Mouse (Mus musculus) cerebellum, adult 9-11 months (tissue): ENCODE results near the gene Pde5a.

ENCODE experiments used
- DNase-seq: peaks from one replicate; pipeline ENCODE4 v3.0.0; 2022

Gene Pde5a

GRCm38 (mm10) chr3:122859829-122860228, 131.1 kb downstream of the Pde5a start:
- no peak for DNase-seq

- no peak for DNase-seq
Observed at GRCm38 (mm10) chr3:122860573-122861498, 132.1 kb downstream of the Pde5a start.

GRCm38 (mm10) chr3:122865092-122865491, 136.3 kb downstream of the Pde5a start:
- no peak for DNase-seq

- no peak for DNase-seq
Observed at GRCm38 (mm10) chr3:122868270-122868669, 139.5 kb downstream of the Pde5a start.

GRCm38 (mm10) chr3:122871596-122871995, 142.8 kb downstream of the Pde5a start:
- no peak for DNase-seq

- DNase-seq: no peak
Observed at GRCm38 (mm10) chr3:122876870-122877269, 148.1 kb downstream of the Pde5a start.

- no peak for DNase-seq
Observed at GRCm38 (mm10) chr3:122877543-122877942, 148.8 kb downstream of the Pde5a start.

GRCm38 (mm10) chr3:122878705-122879315, 150.1 kb downstream of the Pde5a start:
- no peak for DNase-seq

GRCm38 (mm10) chr3:122887505-122888301, 159.0 kb downstream of the Pde5a start:
- no peak for DNase-seq

- DNase-seq: no peak
Observed at GRCm38 (mm10) chr3:122888371-122888819, 159.6 kb downstream of the Pde5a start.

GRCm38 (mm10) chr3:122894772-122895171, 166.0 kb downstream of the Pde5a start, which contains the start of gene Fabp2:
Fabp2 (plus strand) TSS chr3:122895072.
- DNase-seq: no peak

- DNase-seq: no peak
Observed at GRCm38 (mm10) chr3:122895189-122895731, 166.5 kb downstream of the Pde5a start.

- DNase-seq: no peak
Observed at GRCm38 (mm10) chr3:122898254-122898653, 169.5 kb downstream of the Pde5a start.

GRCm38 (mm10) chr3:122903746-122904433, 175.1 kb downstream of the Pde5a start:
- DNase-seq: no peak

- DNase-seq: no peak
Observed at GRCm38 (mm10) chr3:122907841-122908240, 179.1 kb downstream of the Pde5a start.
